Mouse (Mus musculus): Measurements from ENCODE around the gene Gm5485.

- TF ChIP-seq CTCF (IDR thresholded peaks at IDR 0.05; ENCODE audit: insufficient read depth, low read length) (no peak), POLR2A (IDR thresholded peaks at IDR 0.05; ENCODE audit: borderline replicate concordance, extremely low read depth, low read depth, low read length) (no peak)
Observed at GRCm38 (mm10) chr16:48395278-48395677, 16.9 kb downstream of the Gm5485 start.

Measured in lung, adult 2 months (tissue).